Mouse (Mus musculus): ENCODE measurements around the gene Bclaf1.

GRCm38 (mm10) chr10:20313447-20313846 is 1.2 kb downstream of the Bclaf1 start:
- no peak for TF ChIP-seq CTCF (IDR thresholded peaks at IDR 0.05; ENCODE audit: low read depth, low read length)
- no peak for TF ChIP-seq POLR2A (IDR thresholded peaks at IDR 0.05; ENCODE audit: insufficient read depth, low read length)

Measured in ES-Bruce4 (cell line).